Comparison of ENCODE assay signal across 28 mouse cellular contexts in genomic region chr1:26289582-26289981, GRCm38 (mm10).
DNase-seq lines count a peak whose midpoint lies in the region; ATAC-seq and TF ChIP-seq lines count a peak whose summit lies in the region.
"Had no signal": no experiment of that assay in that cellular context is flagged by ENCODE, and none has a peak within 500 bp of the region (broad histone marks: within the 10 kb centered on the region; RNA-seq: fewer than 3 reads in every experiment).

No protein-coding gene starts in this region.

- H3K9me3 ChIP-seq in forebrain, embryonic 15.5 days, result no peaks in the 10 kb centered on the region
- no peaks in the 10 kb centered on the region for H3K9me3 ChIP-seq in forebrain, embryonic 13.5 days (replicated peaks)
- H3K9me3 ChIP-seq: embryonic facial prominence, embryonic 15.5 days; heart, embryonic 12.5 days; heart, embryonic 15.5 days; hindbrain, embryonic 10.5 days; hindbrain, embryonic 13.5 days; intestine, embryonic 15.5 days had no signal

- 0 out of 2 replicates have a peak, but pooled peaks have one; percentile 46 for ATAC-seq in forebrain, embryonic 15.5 days (replicated peaks)
- no peak for ATAC-seq in forebrain, embryonic 13.5 days
- peak; percentile 67 for ATAC-seq in frontal cortex, adult (ENCODE audit: low TSS enrichment)
- ATAC-seq: CD4-positive, CD25-positive, alpha-beta regulatory T cell, adult 4 months; hindbrain, embryonic 16.5 days; intestine, embryonic 15.5 days had no signal

- no peaks in the 10 kb centered on the region for H3K27me3 ChIP-seq in forebrain, embryonic 15.5 days
- H3K27me3 ChIP-seq in forebrain, embryonic 13.5 days, result no peaks in the 10 kb centered on the region
- H3K27me3 ChIP-seq: embryonic facial prominence, embryonic 15.5 days; heart, embryonic 12.5 days; heart, embryonic 15.5 days; hindbrain, embryonic 13.5 days; intestine, embryonic 15.5 days had no signal

- no peak overlapping the region for H3K4me2 ChIP-seq in forebrain, embryonic 15.5 days (replicated peaks)
- no peak overlapping the region for H3K4me2 ChIP-seq in forebrain, embryonic 13.5 days
- H3K4me2 ChIP-seq: embryonic facial prominence, embryonic 15.5 days; heart, embryonic 12.5 days; heart, embryonic 15.5 days; hindbrain, embryonic 13.5 days; intestine, embryonic 15.5 days had no signal

- no peaks in the 10 kb centered on the region for H3K36me3 ChIP-seq in forebrain, embryonic 15.5 days
- H3K36me3 ChIP-seq in forebrain, embryonic 13.5 days (ENCODE audit: poor library complexity, severe bottlenecking), result no peaks in the 10 kb centered on the region
- H3K36me3 ChIP-seq: embryonic facial prominence, embryonic 15.5 days; heart, embryonic 12.5 days; heart, embryonic 15.5 days; hindbrain, embryonic 10.5 days; hindbrain, embryonic 13.5 days; intestine, embryonic 15.5 days had no signal

- H3K9ac ChIP-seq in forebrain, embryonic 15.5 days (replicated peaks), result no peak overlapping the region
- H3K9ac ChIP-seq in forebrain, embryonic 13.5 days, result no peak overlapping the region
- H3K9ac ChIP-seq: embryonic facial prominence, embryonic 15.5 days; heart, embryonic 12.5 days; heart, embryonic 15.5 days; hindbrain, embryonic 13.5 days; intestine, embryonic 15.5 days had no signal

- H3K4me3 ChIP-seq in forebrain, embryonic 15.5 days, result no peak overlapping the region
- H3K4me3 ChIP-seq in forebrain, embryonic 13.5 days, result no peak overlapping the region
- H3K4me3 ChIP-seq: embryonic facial prominence, embryonic 15.5 days; heart, embryonic 12.5 days; heart, embryonic 15.5 days; hindbrain, embryonic 10.5 days; hindbrain, embryonic 13.5 days; intestine, embryonic 15.5 days had no signal

- no peak for TF ChIP-seq CTCF in brain, embryonic 14.5 days (IDR thresholded peaks at IDR 0.05; ENCODE audit: borderline replicate concordance, extremely low read depth, insufficient read depth, insufficient read length)

- 86% methylated on average over 2 of the region's 2 CpGs for WGBS in forebrain, embryonic 15.5 days
- WGBS in forebrain, embryonic 13.5 days, result 88% methylated on average over 2 of the region's 2 CpGs

- DNase-seq in frontal cortex, postnatal 25 days (ENCODE audit: low spot score in 2 of 2), result no peak
- DNase-seq in brain, adult 2 months (ENCODE audit: low read depth, low spot score), result peak; percentile 60
- DNase-seq in brain, embryonic 14.5 days (ENCODE audit: low read depth), result peak; percentile 43
- DNase-seq in adipocyte (ENCODE audit: low spot score), result no peak
- no peak for DNase-seq in thymus, postnatal 10 days (ENCODE audit: low spot score in 2 of 2)
- DNase-seq: adrenal gland, adult 8-10 months; adrenal gland, postnatal 25 days; cerebellum, adult 11 months; cerebellum, adult 2 months; cerebellum, postnatal 10 days; cerebellum, postnatal 36 days; embryo, embryonic 11 days; gastrocnemius, postnatal 25 days; heart, adult 18-20 months; heart, postnatal 10 days; heart, postnatal 36 days; kidney, adult 18-20 months had no signal

- no peak overlapping the region for H3K27ac ChIP-seq in forebrain, embryonic 15.5 days (replicated peaks)
- no peak overlapping the region for H3K27ac ChIP-seq in forebrain, embryonic 13.5 days
- H3K27ac ChIP-seq: embryonic facial prominence, embryonic 15.5 days; heart, embryonic 15.5 days; hindbrain, embryonic 10.5 days; hindbrain, embryonic 13.5 days; intestine, embryonic 15.5 days had no signal

- no peak for TF ChIP-seq POLR2A in brain, embryonic 14.5 days (IDR thresholded peaks at IDR 0.05; ENCODE audit: borderline replicate concordance, extremely low read depth, insufficient read depth, insufficient read length, poor library complexity, severe bottlenecking)

- H3K4me1 ChIP-seq in forebrain, embryonic 15.5 days, result no peaks in the 10 kb centered on the region
- no peaks in the 10 kb centered on the region for H3K4me1 ChIP-seq in forebrain, embryonic 13.5 days
- H3K4me1 ChIP-seq: embryonic facial prominence, embryonic 15.5 days; heart, embryonic 12.5 days; heart, embryonic 15.5 days; hindbrain, embryonic 10.5 days; hindbrain, embryonic 13.5 days; intestine, embryonic 15.5 days had no signal

Comparison
In these comparisons a context has a peak if more than half of its experiments do, and no peak if none do; other contexts are left out.
1. DNase-seq: peak in brain, adult 2 months (single experiment) and brain, embryonic 14.5 days (single experiment); none in frontal cortex, postnatal 25 days (0 of 2), adipocyte (single experiment) and thymus, postnatal 10 days (0 of 2).